Mouse (Mus musculus): Measurements from ENCODE around the gene Golga4.

Golga4 gene

GRCm38 (mm10) chr9:118506020-118506403 lies at the start of gene Golga4:
Gene Golga4, plus strand, starts transcription at chr9:118506267.
- peak; percentile 91 for DNase-seq

GRCm38 (mm10) chr9:118456405-118456804 lies 49.7 kb upstream of the Golga4 start:
- no peak for DNase-seq

- DNase-seq = no peak
These were observed 48.0 kb upstream of the Golga4 start for GRCm38 (mm10) chr9:118458039-118458438.

- DNase-seq = no peak
These were observed 42.0 kb upstream of the Golga4 start for GRCm38 (mm10) chr9:118464031-118464430.

GRCm38 (mm10) chr9:118468301-118468700 lies 37.8 kb upstream of the Golga4 start:
- DNase-seq = no peak

GRCm38 (mm10) chr9:118469272-118469671 lies 36.8 kb upstream of the Golga4 start:
- no peak for DNase-seq

GRCm38 (mm10) chr9:118471296-118471695 lies 34.8 kb upstream of the Golga4 start:
- DNase-seq = no peak

GRCm38 (mm10) chr9:118476211-118476765 lies 29.8 kb upstream of the Golga4 start:
- DNase-seq = no peak

- no peak for DNase-seq
These were observed 29.2 kb upstream of the Golga4 start for GRCm38 (mm10) chr9:118476766-118477271.

GRCm38 (mm10) chr9:118477281-118477931 lies 28.7 kb upstream of the Golga4 start:
- DNase-seq = no peak

GRCm38 (mm10) chr9:118477961-118478360 lies 28.1 kb upstream of the Golga4 start, which contains the start of gene Eomes:
Gene Eomes, plus strand, starts transcription at chr9:118478212.
- DNase-seq = no peak

- peak; percentile 53 for DNase-seq
These were observed 27.6 kb upstream of the Golga4 start for GRCm38 (mm10) chr9:118478458-118478838.

- peak; percentile 44 for DNase-seq
These were observed 27.1 kb upstream of the Golga4 start for GRCm38 (mm10) chr9:118478839-118479507.

GRCm38 (mm10) chr9:118479508-118480291 lies 26.4 kb upstream of the Golga4 start:
- no peak for DNase-seq

GRCm38 (mm10) chr9:118480292-118480690 lies 25.8 kb upstream of the Golga4 start:
- DNase-seq = no peak

GRCm38 (mm10) chr9:118482210-118482609 lies 23.9 kb upstream of the Golga4 start:
- DNase-seq = no peak

GRCm38 (mm10) chr9:118486361-118487095 lies 19.5 kb upstream of the Golga4 start:
- DNase-seq = no peak

- DNase-seq = no peak
These were observed 19.0 kb upstream of the Golga4 start for GRCm38 (mm10) chr9:118487096-118487395.

- DNase-seq = no peak
These were observed 18.4 kb upstream of the Golga4 start for GRCm38 (mm10) chr9:118487636-118488035.

- DNase-seq = peak; percentile 62
These were observed 17.8 kb upstream of the Golga4 start for GRCm38 (mm10) chr9:118488138-118488895.

GRCm38 (mm10) chr9:118488896-118489578 lies 17.0 kb upstream of the Golga4 start:
- DNase-seq = no peak

Measured in cerebellum, adult 11 months (tissue).